Mouse (Mus musculus) E14TG2a.4 (cell line): ENCODE measurements around the gene Rprd1b.

ENCODE experiments used
- H3K27me3 ChIP-seq: 2 replicates; pipeline ENCODE4 v1.6.1; 2014; ENCODE audit warnings: low read length, control low read depth; ENCODE audit not compliant: insufficient read depth
- H3K36me3 ChIP-seq: 2 replicates; pipeline ENCODE4 v1.6.1; 2014; ENCODE audit warnings: low read length, control low read depth; ENCODE audit not compliant: insufficient read depth
- H3K4me1 ChIP-seq: replicated peaks from 2 replicates; pipeline ENCODE4 v1.6.1; 2014; ENCODE audit warnings: low read depth, low read length, control low read depth
- H3K4me3 ChIP-seq: replicated peaks from 2 replicates; pipeline ENCODE4 v1.5.1; 2014; ENCODE audit warnings: mild to moderate bottlenecking, low read length
- H3K9me3 ChIP-seq: 2 replicates; pipeline ENCODE4 v1.6.1; 2014; ENCODE audit warnings: low read length, control low read depth
- CTCF ChIP-seq: conservative IDR thresholded peaks from 2 replicates; pipeline ENCODE4 v1.5.1; 2014; ENCODE audit warnings: low read length
- NANOG ChIP-seq: IDR thresholded peaks from 2 replicates; pipeline ENCODE4 v1.6.1; 2014; ENCODE audit warnings: borderline replicate concordance, low read length, mixed read lengths
- POU5F1 ChIP-seq: IDR thresholded peaks from 2 replicates; pipeline ENCODE4 v1.6.1; 2014; ENCODE audit warnings: low read length, borderline replicate concordance

Rprd1b gene

GRCm38 (mm10) chr2:158136205-158136604 lies 107.9 kb downstream of the Rprd1b start:
- peaks cover 4% of the 10 kb centered on the region; the same call in 1 of the 2 replicates for H3K9me3 ChIP-seq
- 0 out of 2 replicates have a peak, but pooled peaks cover 3% of the 10 kb centered on the region for H3K27me3 ChIP-seq
- H3K4me3 ChIP-seq, result no peak overlapping the region
- no peaks in the 10 kb centered on the region for H3K36me3 ChIP-seq
- no peak for TF ChIP-seq POU5F1
- no peak for TF ChIP-seq NANOG
- no peak for TF ChIP-seq CTCF
- H3K4me1 ChIP-seq, result peaks cover 5% of the 10 kb centered on the region; the same call in 1 of the 2 replicates

GRCm38 (mm10) chr2:158137771-158138170 lies 109.5 kb downstream of the Rprd1b start:
- Histone ChIP-seq H3K9me3 (peaks cover 4% of the 10 kb centered on the region; the same call in 1 of the 2 replicates), H3K27me3 (peaks cover 4% of the 10 kb centered on the region; the same call in 1 of the 2 replicates), H3K36me3 (no peaks in the 10 kb centered on the region), H3K4me1 (peaks cover 5% of the 10 kb centered on the region; the same call in 1 of the 2 replicates), H3K4me3 (no peak overlapping the region)
- no peak for TF ChIP-seq CTCF
- TF ChIP-seq NANOG, result no peak
- no peak for TF ChIP-seq POU5F1

GRCm38 (mm10) chr2:158138778-158139177 lies 110.5 kb downstream of the Rprd1b start:
- no peak for TF ChIP-seq NANOG
- TF ChIP-seq POU5F1, result no peak
- no peak for TF ChIP-seq CTCF

GRCm38 (mm10) chr2:158139628-158140027 lies 111.3 kb downstream of the Rprd1b start:
- no peak for TF ChIP-seq NANOG
- TF ChIP-seq POU5F1, result no peak
- no peak for TF ChIP-seq CTCF
- Histone ChIP-seq H3K4me3 (no peak overlapping the region), H3K4me1 (peaks cover 6% of the 10 kb centered on the region; the same call in 1 of the 2 replicates), H3K36me3 (no peaks in the 10 kb centered on the region), H3K27me3 (peaks cover 19% of the 10 kb centered on the region), H3K9me3 (peaks cover 4% of the 10 kb centered on the region; the same call in 1 of the 2 replicates)

More at GRCm38 (mm10) chr2:158138778-158139177, 110.5 kb downstream of the Rprd1b start:
- Histone ChIP-seq H3K9me3 (peaks cover 4% of the 10 kb centered on the region; the same call in 1 of the 2 replicates), H3K27me3 (peaks cover 11% of the 10 kb centered on the region), H3K4me1 (peaks cover 5% of the 10 kb centered on the region; the same call in 1 of the 2 replicates), H3K36me3 (no peaks in the 10 kb centered on the region), H3K4me3 (no peak overlapping the region)

- Histone ChIP-seq H3K9me3 (peaks cover 4% of the 10 kb centered on the region; the same call in 1 of the 2 replicates), H3K27me3 (peaks cover 27% of the 10 kb centered on the region), H3K4me1 (peaks cover 15% of the 10 kb centered on the region), H3K36me3 (no peaks in the 10 kb centered on the region), H3K4me3 (no peak overlapping the region)
- TF ChIP-seq CTCF (no peak), POU5F1 (no peak), NANOG (no peak)
Measured at GRCm38 (mm10) chr2:158140664-158141063, 112.4 kb downstream of the Rprd1b start.

- Histone ChIP-seq H3K9me3 (peaks cover 4% of the 10 kb centered on the region; the same call in 1 of the 2 replicates), H3K4me3 (no peak overlapping the region)
- TF ChIP-seq POU5F1, result no peak
- TF ChIP-seq CTCF, result no peak
- TF ChIP-seq NANOG, result no peak
Measured at GRCm38 (mm10) chr2:158141271-158141670, 113.0 kb downstream of the Rprd1b start.

GRCm38 (mm10) chr2:158141690-158142440 lies 113.6 kb downstream of the Rprd1b start:
- H3K4me1 ChIP-seq, result peaks cover 22% of the 10 kb centered on the region
- TF ChIP-seq CTCF, result no peak
- no peak for TF ChIP-seq POU5F1
- TF ChIP-seq NANOG, result no peak
- no peaks in the 10 kb centered on the region for H3K36me3 ChIP-seq
- H3K27me3 ChIP-seq, result peaks cover 32% of the 10 kb centered on the region
- H3K9me3 ChIP-seq, result peaks cover 4% of the 10 kb centered on the region; the same call in 1 of the 2 replicates
- no peak overlapping the region for H3K4me3 ChIP-seq

More at GRCm38 (mm10) chr2:158141271-158141670, 113.0 kb downstream of the Rprd1b start:
- Histone ChIP-seq H3K4me1 (peaks cover 20% of the 10 kb centered on the region), H3K27me3 (peaks cover 32% of the 10 kb centered on the region), H3K36me3 (no peaks in the 10 kb centered on the region)

GRCm38 (mm10) chr2:158142981-158143380 lies 114.7 kb downstream of the Rprd1b start:
- H3K9me3 ChIP-seq, result peaks cover 4% of the 10 kb centered on the region; the same call in 1 of the 2 replicates

More at GRCm38 (mm10) chr2:158142981-158143380, 114.7 kb downstream of the Rprd1b start:
- TF ChIP-seq POU5F1, result no peak
- no peak for TF ChIP-seq CTCF
- no peak for TF ChIP-seq NANOG
- Histone ChIP-seq H3K4me1 (peaks cover 22% of the 10 kb centered on the region), H3K27me3 (peaks cover 32% of the 10 kb centered on the region), H3K4me3 (no peak overlapping the region), H3K36me3 (no peaks in the 10 kb centered on the region)
